Mouse (Mus musculus) spleen, adult 2 months (tissue): ENCODE data around the gene Usp22.

Experiments used
- CTCF ChIP-seq: fragments of 200-500 bp; IDR thresholded peaks from 2 replicates; pipeline ENCODE4 v1.5.1; 2011; ENCODE audit warnings: mild to moderate bottlenecking, inconsistent platforms; ENCODE audit not compliant: insufficient read depth, insufficient read length, insufficient replicate concordance; ENCODE audit errors: extremely low read depth
- POLR2A ChIP-seq: fragments of 200-500 bp; IDR thresholded peaks from 2 replicates; pipeline ENCODE4 v1.6.1; 2011; ENCODE audit warnings: low read depth, low read length, inconsistent platforms

- no peak for TF ChIP-seq CTCF
- no peak for TF ChIP-seq POLR2A
Measured at GRCm38 (mm10) chr11:61108911-61109361, 65.9 kb downstream of the Usp22 start.
